Mouse (Mus musculus) limb, embryonic 14.5 days (tissue): ENCODE measurements at regions not wholly inside any gene's neighbourhood (a gene's known extent, or its start where the extent isn't known, plus 50 kb on each side); places are given as distances from the start of the nearest gene placed in this dataset.

Experiments
- ATAC-seq: fragments of 200-750 bp; cut with Nextera tagmentation; 2 replicates; pipeline ENCODE4 v1.8.0; 2017; ENCODE audit warnings: low read depth, moderate number of reproducible peaks, moderate TSS enrichment; ENCODE audit not compliant: low FRiP score
- DNase-seq: peaks from one replicate; pipeline ENCODE4 v3.0.0-alpha.2; 2015; ENCODE audit warnings: low spot score
- H3K27ac ChIP-seq: fragments of 300-500 bp; sonication (generic); replicated peaks from 2 replicates; pipeline ENCODE4 v1.5.1; 2014; ENCODE audit warnings: low read depth, mild to moderate bottlenecking, low read length, moderate library complexity, mixed read lengths
- H3K27me3 ChIP-seq: fragments of 300-500 bp; sonication (generic); 2 replicates; pipeline ENCODE4 v1.6.1; 2014; ENCODE audit warnings: low read length, mixed read lengths; ENCODE audit not compliant: control insufficient read depth, insufficient read depth
- H3K36me3 ChIP-seq: fragments of 300-500 bp; sonication (generic); 2 replicates; pipeline ENCODE4 v1.6.1; 2014; ENCODE audit warnings: mild to moderate bottlenecking, low read length, moderate library complexity, mixed read lengths; ENCODE audit not compliant: control insufficient read depth, insufficient read depth
- H3K4me1 ChIP-seq: fragments of 300-500 bp; sonication (generic); 2 replicates; pipeline ENCODE4 v1.6.1; 2014; ENCODE audit warnings: antibody characterized with exemption, low read length, mixed read lengths; ENCODE audit not compliant: control insufficient read depth, insufficient read depth
- H3K4me2 ChIP-seq: fragments of 300-500 bp; sonication (generic); replicated peaks from 2 replicates; pipeline ENCODE4 v1.6.1; 2014; ENCODE audit warnings: low read depth, mild to moderate bottlenecking, low read length, moderate library complexity; ENCODE audit not compliant: severe bottlenecking
- H3K4me3 ChIP-seq: fragments of 300-500 bp; sonication (generic); replicated peaks from 2 replicates; pipeline ENCODE4 v1.5.1; 2014; ENCODE audit warnings: low read length
- H3K9ac ChIP-seq: fragments of 300-500 bp; sonication (generic); 2 replicates; pipeline ENCODE4 v1.6.1; 2014; ENCODE audit warnings: mild to moderate bottlenecking, low read depth, low read length, moderate library complexity; ENCODE audit not compliant: severe bottlenecking
- H3K9me3 ChIP-seq: fragments of 300-500 bp; sonication (generic); 2 replicates; pipeline ENCODE4 v1.6.1; 2016; ENCODE audit warnings: low read length; ENCODE audit not compliant: control insufficient read depth
- POLR2A ChIP-seq: fragments of 200-500 bp; IDR thresholded peaks from 2 replicates; pipeline ENCODE4 v1.8.0; 2012; ENCODE audit warnings: inconsistent platforms, mild to moderate bottlenecking, moderate library complexity, borderline replicate concordance; ENCODE audit not compliant: insufficient read depth, insufficient read length; ENCODE audit errors: extremely low read depth
- WGBS: fragments of 180-500 bp; shearing (Covaris S2); extraction: QIAGEN DNeasy Blood & Tissue Kit; methylation state at CpG from one replicate; pipeline ENCODE4 v1.1.7; 2014; 5-methylcytosine and 5-hydroxymethylcytosine counted together

- H3K9me3 ChIP-seq, result no peaks in the 10 kb centered on the region
- no peak for TF ChIP-seq POLR2A
- H3K4me3 ChIP-seq, result no peak overlapping the region
- H3K4me1 ChIP-seq, result no peaks in the 10 kb centered on the region
- H3K4me2 ChIP-seq, result no peak overlapping the region
- H3K27ac ChIP-seq, result no peak overlapping the region
- H3K27me3 ChIP-seq, result no peaks in the 10 kb centered on the region
- no peaks in the 10 kb centered on the region for H3K36me3 ChIP-seq
- DNase-seq (no peak), ATAC-seq (no peak)
- no peak overlapping the region for H3K9ac ChIP-seq
Measured at GRCm38 (mm10) chr1:193876121-193876520, 506.0 kb upstream of the Camk1g start.

DNA sequence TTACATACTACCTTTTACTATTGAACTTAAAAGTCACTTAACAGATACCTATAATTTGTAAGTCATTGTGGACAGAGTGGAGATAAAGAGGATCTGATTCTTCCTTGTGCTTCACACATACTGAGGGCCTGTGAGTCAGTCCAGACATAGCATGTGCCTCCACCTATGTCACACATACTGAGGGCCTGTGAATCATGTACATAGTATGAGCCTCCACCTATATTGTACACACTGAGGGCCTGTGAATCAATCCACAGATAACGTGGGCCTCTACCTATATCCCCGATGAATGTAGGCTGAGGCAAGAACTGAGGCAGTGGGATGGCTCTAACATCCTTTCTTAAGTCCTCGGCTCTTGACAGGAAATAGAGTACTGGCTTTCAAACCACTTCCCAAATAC lies 505.2 kb upstream of the Camk1g start:
- H3K4me1 ChIP-seq, result no peaks in the 10 kb centered on the region
- no peak for TF ChIP-seq POLR2A
- no peaks in the 10 kb centered on the region for H3K27me3 ChIP-seq
- ATAC-seq (no peak), DNase-seq (no peak)
- H3K4me3 ChIP-seq, result no peak overlapping the region
- 86% methylated on average over 3 of the region's 3 CpGs for WGBS
- H3K36me3 ChIP-seq, result no peaks in the 10 kb centered on the region
- no peak overlapping the region for H3K4me2 ChIP-seq
- no peak overlapping the region for H3K27ac ChIP-seq
- H3K9ac ChIP-seq, result no peak overlapping the region
- H3K9me3 ChIP-seq, result no peaks in the 10 kb centered on the region

- no peak for ATAC-seq
- no peaks in the 10 kb centered on the region for H3K27me3 ChIP-seq
- 71% methylated on average over 2 of the region's 2 CpGs for WGBS
Measured at GRCm38 (mm10) chr1:193870731-193871130, 500.6 kb upstream of the Camk1g start.

GRCm38 (mm10) chr1:193868639-193869320 lies 498.7 kb upstream of the Camk1g start:
- WGBS, result 63% methylated on average over 4 of the region's 4 CpGs
- no peaks in the 10 kb centered on the region for H3K4me1 ChIP-seq
- no peak for TF ChIP-seq POLR2A
- H3K4me3 ChIP-seq, result no peak overlapping the region
- no peaks in the 10 kb centered on the region for H3K27me3 ChIP-seq
- H3K27ac ChIP-seq, result no peak overlapping the region
- no peak overlapping the region for H3K9ac ChIP-seq
- no peak overlapping the region for H3K4me2 ChIP-seq
- H3K36me3 ChIP-seq, result no peaks in the 10 kb centered on the region
- DNase-seq (no peak), ATAC-seq (no peak)
- H3K9me3 ChIP-seq, result no peaks in the 10 kb centered on the region

More at GRCm38 (mm10) chr1:193870731-193871130, 500.6 kb upstream of the Camk1g start:
- H3K36me3 ChIP-seq, result no peaks in the 10 kb centered on the region
- no peak overlapping the region for H3K4me3 ChIP-seq
- no peaks in the 10 kb centered on the region for H3K9me3 ChIP-seq
- H3K4me2 ChIP-seq, result no peak overlapping the region
- TF ChIP-seq POLR2A, result no peak
- H3K27ac ChIP-seq, result no peak overlapping the region
- DNase-seq, result no peak
- no peak overlapping the region for H3K9ac ChIP-seq
- H3K4me1 ChIP-seq, result no peaks in the 10 kb centered on the region

GRCm38 (mm10) chr1:193860767-193861299 lies 490.7 kb upstream of the Camk1g start:
- no peak for TF ChIP-seq POLR2A
- H3K4me3 ChIP-seq, result no peak overlapping the region
- H3K36me3 ChIP-seq, result no peaks in the 10 kb centered on the region
- 0 out of 2 replicates have a peak, but pooled peaks cover 3% of the 10 kb centered on the region for H3K4me1 ChIP-seq
- no peaks in the 10 kb centered on the region for H3K9me3 ChIP-seq
- H3K4me2 ChIP-seq, result no peak overlapping the region
- 73% methylated on average over 5 of the region's 5 CpGs for WGBS
- no peak overlapping the region for H3K9ac ChIP-seq
- DNase-seq (no peak), ATAC-seq (no peak)
- no peak overlapping the region for H3K27ac ChIP-seq
- H3K27me3 ChIP-seq, result no peaks in the 10 kb centered on the region
